27 mouse cellular contexts compared by ENCODE assay signal in genomic region chr9:35446916-35447315, GRCm38 (mm10). TPM values are rescaled to one million over a fixed set of nuclear protein-coding genes. Genes with fewer than 3 reads are reported as not detected.
DNase-seq lines count a peak whose midpoint lies in the region; ATAC-seq lines count a peak whose summit lies in the region.
"Had no signal": no experiment of that assay in that cellular context is flagged by ENCODE, and none has a peak within 500 bp of the region (broad histone marks: within the 10 kb centered on the region; RNA-seq: fewer than 3 reads in every experiment).

No protein-coding gene starts in this region.

- no peak overlapping the region for H3K4me3 ChIP-seq in forebrain, embryonic 12.5 days (replicated peaks)
- no peak overlapping the region for H3K4me3 ChIP-seq in forebrain, embryonic 10.5 days
- no peak overlapping the region for H3K4me3 ChIP-seq in embryonic facial prominence, embryonic 10.5 days
- no peak overlapping the region for H3K4me3 ChIP-seq in embryonic facial prominence, embryonic 13.5 days
- no peak overlapping the region for H3K4me3 ChIP-seq in limb, embryonic 13.5 days
- H3K4me3 ChIP-seq: forebrain, embryonic 13.5 days; gastrocnemius, adult 2 months; heart, embryonic 10.5 days; heart, embryonic 13.5 days had no signal

- 66% methylated on average over 4 of the region's 4 CpGs for WGBS in forebrain, embryonic 12.5 days
- 73% methylated on average over 4 of the region's 4 CpGs for WGBS in forebrain, embryonic 10.5 days
- 38% methylated on average over 4 of the region's 4 CpGs for WGBS in embryonic facial prominence, embryonic 10.5 days
- 26% methylated on average over 4 of the region's 4 CpGs for WGBS in embryonic facial prominence, embryonic 13.5 days
- WGBS in limb, embryonic 13.5 days = 39% methylated on average over 4 of the region's 4 CpGs

- H3K4me1 ChIP-seq in forebrain, embryonic 12.5 days = peaks cover 29% of the 10 kb centered on the region
- peaks cover 40% of the 10 kb centered on the region for H3K4me1 ChIP-seq in forebrain, embryonic 10.5 days
- H3K4me1 ChIP-seq in embryonic facial prominence, embryonic 10.5 days = peaks cover 43% of the 10 kb centered on the region
- peaks cover 53% of the 10 kb centered on the region for H3K4me1 ChIP-seq in embryonic facial prominence, embryonic 13.5 days
- peaks cover 59% of the 10 kb centered on the region for H3K4me1 ChIP-seq in limb, embryonic 13.5 days

- DNase-seq in forebrain, embryonic 10.5 days (ENCODE audit: extremely low spot score, low spot score) = no peak
- DNase-seq in embryonic facial prominence, embryonic 10.5 days (ENCODE audit: low spot score) = peak; percentile 22
- no peak for DNase-seq in right cerebral cortex, adult 18-20 months
- DNase-seq in adrenal gland, adult (ENCODE audit: inconsistent age in 2 of 2, low spot score in 1 of 2) = no peak
- no peak for DNase-seq in cerebellum, postnatal 25 days
- DNase-seq: adrenal gland, postnatal 10 days; adrenal gland, postnatal 36 days; cerebellum, adult 18-20 months; cerebellum, adult 9-10 months; cerebellum, postnatal 14 days; gastrocnemius, adult 2 months; gastrocnemius, postnatal 14 days; heart, adult 18-20 months; heart, postnatal 14 days; heart, postnatal 4 days had no signal

- H3K27me3 ChIP-seq in forebrain, embryonic 12.5 days = peaks cover 14% of the 10 kb centered on the region
- peaks cover 51% of the 10 kb centered on the region for H3K27me3 ChIP-seq in forebrain, embryonic 10.5 days (ENCODE audit: poor library complexity, severe bottlenecking)
- H3K27me3 ChIP-seq in embryonic facial prominence, embryonic 10.5 days (replicated peaks; ENCODE audit: low read depth, poor library complexity, severe bottlenecking) = peaks cover 42% of the 10 kb centered on the region
- no peaks in the 10 kb centered on the region for H3K27me3 ChIP-seq in embryonic facial prominence, embryonic 13.5 days
- no peaks in the 10 kb centered on the region for H3K27me3 ChIP-seq in limb, embryonic 13.5 days
- H3K27me3 ChIP-seq: forebrain, embryonic 13.5 days; heart, embryonic 13.5 days had no signal

- peaks cover 5% of the 10 kb centered on the region for H3K36me3 ChIP-seq in forebrain, embryonic 12.5 days (replicated peaks)
- H3K36me3 ChIP-seq in forebrain, embryonic 10.5 days (replicated peaks) = peaks cover 46% of the 10 kb centered on the region
- peaks cover 16% of the 10 kb centered on the region for H3K36me3 ChIP-seq in embryonic facial prominence, embryonic 10.5 days (replicated peaks)
- peaks cover 7% of the 10 kb centered on the region; the same call in 1 of the 2 replicates for H3K36me3 ChIP-seq in embryonic facial prominence, embryonic 13.5 days
- peaks cover 30% of the 10 kb centered on the region for H3K36me3 ChIP-seq in limb, embryonic 13.5 days

- 0 out of 2 replicates have a peak overlapping the region, but pooled peaks have one; percentile 14 for H3K27ac ChIP-seq in forebrain, embryonic 12.5 days
- H3K27ac ChIP-seq in forebrain, embryonic 10.5 days = no peak overlapping the region
- H3K27ac ChIP-seq in embryonic facial prominence, embryonic 10.5 days (replicated peaks) = no peak overlapping the region
- peak overlapping the region; percentile 69 for H3K27ac ChIP-seq in embryonic facial prominence, embryonic 13.5 days
- H3K27ac ChIP-seq in limb, embryonic 13.5 days = peak overlapping the region; percentile 1; the same call in 1 of the 2 replicates
- H3K27ac ChIP-seq: forebrain, embryonic 13.5 days; gastrocnemius, adult 2 months; heart, embryonic 10.5 days; heart, embryonic 13.5 days; hindbrain, embryonic 14.5 days; hindbrain, postnatal 0 days had no signal

- ATAC-seq in forebrain, embryonic 12.5 days (ENCODE audit: low FRiP score) = no peak
- no peak for ATAC-seq in embryonic facial prominence, embryonic 13.5 days (ENCODE audit: insufficient number of reproducible peaks, insufficient read depth, low FRiP score, low TSS enrichment, low read depth)
- no peak for ATAC-seq in limb, embryonic 13.5 days (ENCODE audit: low FRiP score, low read depth)
- ATAC-seq: activated CD4-positive, CD25-positive, alpha-beta regulatory T cell, adult 4 months; forebrain, embryonic 13.5 days; forebrain, embryonic 16.5 days; hindbrain, postnatal 0 days; inflammation-experienced regulatory T-cells, adult 6 months; intestine, embryonic 16.5 days had no signal

- H3K9me3 ChIP-seq in forebrain, embryonic 12.5 days = no peaks in the 10 kb centered on the region
- H3K9me3 ChIP-seq in forebrain, embryonic 10.5 days = no peaks in the 10 kb centered on the region
- no peaks in the 10 kb centered on the region for H3K9me3 ChIP-seq in embryonic facial prominence, embryonic 10.5 days
- no peaks in the 10 kb centered on the region for H3K9me3 ChIP-seq in embryonic facial prominence, embryonic 13.5 days
- H3K9me3 ChIP-seq in limb, embryonic 13.5 days = no peaks in the 10 kb centered on the region
- H3K9me3 ChIP-seq: forebrain, embryonic 13.5 days; heart, embryonic 10.5 days; heart, embryonic 13.5 days had no signal

- no peak overlapping the region for H3K9ac ChIP-seq in forebrain, embryonic 12.5 days
- no peak overlapping the region for H3K9ac ChIP-seq in embryonic facial prominence, embryonic 13.5 days
- no peak overlapping the region for H3K9ac ChIP-seq in limb, embryonic 13.5 days
- H3K9ac ChIP-seq: forebrain, embryonic 13.5 days; heart, embryonic 13.5 days; hindbrain, embryonic 14.5 days had no signal

- no peak overlapping the region for H3K4me2 ChIP-seq in forebrain, embryonic 12.5 days
- no peak overlapping the region for H3K4me2 ChIP-seq in embryonic facial prominence, embryonic 13.5 days
- no peak overlapping the region for H3K4me2 ChIP-seq in limb, embryonic 13.5 days (replicated peaks)
- H3K4me2 ChIP-seq: forebrain, embryonic 13.5 days; heart, embryonic 13.5 days; hindbrain, embryonic 14.5 days had no signal

RNA-seq across cellular contexts. Expression of gene Cdon, which starts 26.0 kb away (rescaled TPM):
- 23.4 and 23.7 TPM in 2 replicates for polyA plus RNA-seq in forebrain, embryonic 12.5 days (2016; fragmentation: Nextera tagmentation; extraction: Ambion mirVana)
- polyA plus RNA-seq in forebrain, embryonic 10.5 days (2016; fragmentation: Nextera tagmentation; extraction: Ambion mirVana) = 13.4 and 16.2 TPM in 2 replicates
- 9.1 and 9.9 TPM in 2 replicates for polyA plus RNA-seq in embryonic facial prominence, embryonic 10.5 days (2016; fragmentation: Nextera tagmentation; extraction: Ambion mirVana)
- 20.7 and 21.4 TPM in 2 replicates for polyA plus RNA-seq in embryonic facial prominence, embryonic 13.5 days (2015; fragmentation: Nextera tagmentation; extraction: Ambion mirVana)
- 37.0 and 37.6 TPM in 2 replicates for polyA plus RNA-seq in limb, embryonic 13.5 days (2015; fragmentation: Nextera tagmentation; extraction: Ambion mirVana)

Comparison
In these comparisons a context has a peak if more than half of its experiments do, and no peak if none do; other contexts are left out.
1. H3K27ac ChIP-seq: peak in forebrain, embryonic 12.5 days (single experiment), embryonic facial prominence, embryonic 13.5 days (single experiment) and limb, embryonic 13.5 days (single experiment); none in forebrain, embryonic 10.5 days (single experiment) and embryonic facial prominence, embryonic 10.5 days (single experiment).